Mouse (Mus musculus) megakaryocyte, embryonic 14.5 days (primary cell): ENCODE measurements around the gene Uso1.

Source experiments
- FLI1 ChIP-seq: IDR thresholded peaks from 2 replicates; pipeline ENCODE4 v1.6.1; 2012; ENCODE audit warnings: low read length, inconsistent platforms, mixed read lengths
- GATA1 ChIP-seq: IDR thresholded peaks from 3 replicates; pipeline ENCODE4 v1.6.1; 2012; ENCODE audit warnings: mixed read lengths, low read length, inconsistent platforms, borderline replicate concordance

DNA sequence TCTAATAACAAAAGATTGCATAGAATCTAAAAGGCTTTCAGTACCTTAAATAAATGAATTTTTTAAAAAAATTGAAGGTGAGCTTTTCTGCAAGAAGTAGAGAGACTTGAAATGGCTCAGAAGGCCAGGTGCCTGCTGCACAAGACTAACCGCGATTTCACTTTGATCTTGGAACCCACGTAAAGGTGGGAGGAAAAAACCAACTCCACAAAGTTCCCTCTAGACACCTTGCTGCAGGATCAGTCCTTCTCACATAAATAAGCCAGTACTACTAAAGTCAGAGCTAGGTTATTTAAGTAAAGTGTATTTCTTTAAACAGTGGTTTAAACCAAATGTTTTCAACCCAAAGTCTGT lies 43.7 kb upstream of the Uso1 start:
- TF ChIP-seq GATA1 = no peak
- no peak for TF ChIP-seq FLI1
